Mouse (Mus musculus): ENCODE measurements around the gene Gm21095. TPM values are rescaled to one million over a fixed set of nuclear protein-coding genes. Genes with fewer than 3 reads are reported as not detected.
"Not testable (repeated sequence)": the region's sequence is repeated elsewhere in the genome, so short reads cannot be mapped to it uniquely, and the experiment has no call there.

Gene Gm21095
- not detected in 2 replicates for polyA plus RNA-seq (2014; fragmentation: Nextera tagmentation; extraction: Ambion mirVana)

- not testable (repeated sequence) for ATAC-seq (ENCODE audit: low FRiP score, low TSS enrichment); H3K36me3 ChIP-seq (ENCODE audit: control insufficient read depth, insufficient read depth, low read length); H3K27me3 ChIP-seq (ENCODE audit: control insufficient read depth, insufficient read depth, low read length); H3K4me3 ChIP-seq (ENCODE audit: low read length); H3K9ac ChIP-seq (ENCODE audit: low read depth, low read length); H3K9me3 ChIP-seq (ENCODE audit: control insufficient read depth, low read length); H3K27ac ChIP-seq (ENCODE audit: low read depth, low read length); H3K4me1 ChIP-seq (ENCODE audit: control insufficient read depth, insufficient read depth, low read length); H3K4me2 ChIP-seq (replicated peaks; ENCODE audit: low read depth, low read length)
- WGBS: no CpG with 5 or more reads among the region's 6 CpGs
These were observed at the start of gene Gm21095 for GRCm38 (mm10) chrY:84096979-84097378. TSS of gene Gm21095 (plus strand) at chrY:84097279.

All from kidney, embryonic 14.5 days (tissue).